Mouse (Mus musculus) frontal cortex, adult 2 months (tissue): ENCODE data around the gene Padi2. TPM values are rescaled to one million over a fixed set of nuclear protein-coding genes. Genes with fewer than 3 reads are reported as not detected.
A peak's percentile ranks its signal among the peaks of the same experiment; 100 is the strongest.

ENCODE experiments used
- DNase-seq, 2 experiments: peaks; one replicate each; pipeline ENCODE4 v3.0.0; 2022; ENCODE audit warnings: low spot score in 1 of 2; ENCODE audit errors: extremely low spot score in 1 of 2
- polyA plus RNA-seq: library from polyadenylated mRNA; depleted of rRNA; stranded (reverse); fragments of >200 nt; gene quantifications from 2 replicates; pipeline ENCODE4 v1.2.3, GENCODE M21; 2012; rRNA removed

Padi2 gene
- polyA plus RNA-seq, 1 experiment, result 13.0 TPM

DNA sequence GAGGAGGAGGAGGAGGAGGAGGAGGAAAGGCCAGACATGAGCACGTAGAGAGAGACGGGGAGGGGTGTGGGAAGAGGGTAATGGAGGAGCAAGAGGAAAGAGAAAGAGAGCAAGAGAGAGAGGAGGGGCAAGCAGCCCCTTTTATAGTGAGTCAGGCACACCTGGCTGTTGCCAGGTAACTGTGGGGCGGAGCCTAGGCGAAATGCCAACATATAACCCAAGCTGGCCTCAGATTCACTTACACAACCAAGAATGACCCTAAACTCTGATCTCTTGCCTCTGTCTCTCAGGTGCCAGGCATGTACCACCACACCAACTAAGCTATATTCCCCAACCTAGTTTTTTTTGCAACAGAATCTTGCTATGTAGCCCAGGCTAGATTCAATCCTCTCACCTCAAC lies 76.7 kb downstream of the Padi2 start:
- DNase-seq, result no peak

DNA sequence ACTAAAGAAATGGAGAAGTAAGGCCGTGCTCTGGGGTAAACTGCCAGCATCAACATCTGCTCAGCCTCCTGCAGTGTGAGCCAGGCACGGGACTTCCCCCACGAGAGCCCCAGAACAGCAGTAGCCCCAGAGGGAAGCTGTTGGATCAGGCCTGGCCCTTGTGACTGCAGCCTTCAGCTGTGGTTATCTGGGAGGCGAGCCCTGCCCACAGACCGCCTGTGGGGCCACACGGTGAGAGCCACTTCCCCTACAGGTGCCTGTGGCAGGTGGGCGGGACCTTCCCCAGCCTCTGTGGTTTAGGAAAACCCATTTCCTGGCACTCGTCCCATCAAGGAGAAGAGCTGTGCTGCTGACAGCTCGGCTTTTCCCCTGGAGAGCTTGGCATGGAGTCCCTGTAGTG lies 77.3 kb downstream of the Padi2 start:
- peak in 1 of 2 experiments; percentile 51 for DNase-seq

DNA sequence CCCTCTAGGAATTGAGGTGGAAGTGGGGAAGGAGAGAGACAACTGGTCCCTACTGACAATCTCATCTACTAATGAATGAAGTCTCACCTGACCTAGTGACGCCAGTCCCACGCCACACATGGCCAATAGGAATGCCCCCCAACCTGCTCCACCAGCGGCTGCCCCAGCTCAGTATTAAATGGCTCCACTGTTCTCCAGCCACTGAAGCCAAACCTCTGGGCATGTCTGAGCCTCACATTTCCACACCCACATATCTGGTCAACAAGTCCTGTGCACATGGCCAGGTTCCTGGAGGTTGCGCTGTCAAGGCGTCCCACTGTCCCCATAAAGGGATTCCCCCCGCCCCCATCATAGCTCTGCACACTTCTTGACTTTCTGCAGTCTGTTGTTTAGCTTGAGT lies 78.4 kb downstream of the Padi2 start:
- no peak for DNase-seq

DNA sequence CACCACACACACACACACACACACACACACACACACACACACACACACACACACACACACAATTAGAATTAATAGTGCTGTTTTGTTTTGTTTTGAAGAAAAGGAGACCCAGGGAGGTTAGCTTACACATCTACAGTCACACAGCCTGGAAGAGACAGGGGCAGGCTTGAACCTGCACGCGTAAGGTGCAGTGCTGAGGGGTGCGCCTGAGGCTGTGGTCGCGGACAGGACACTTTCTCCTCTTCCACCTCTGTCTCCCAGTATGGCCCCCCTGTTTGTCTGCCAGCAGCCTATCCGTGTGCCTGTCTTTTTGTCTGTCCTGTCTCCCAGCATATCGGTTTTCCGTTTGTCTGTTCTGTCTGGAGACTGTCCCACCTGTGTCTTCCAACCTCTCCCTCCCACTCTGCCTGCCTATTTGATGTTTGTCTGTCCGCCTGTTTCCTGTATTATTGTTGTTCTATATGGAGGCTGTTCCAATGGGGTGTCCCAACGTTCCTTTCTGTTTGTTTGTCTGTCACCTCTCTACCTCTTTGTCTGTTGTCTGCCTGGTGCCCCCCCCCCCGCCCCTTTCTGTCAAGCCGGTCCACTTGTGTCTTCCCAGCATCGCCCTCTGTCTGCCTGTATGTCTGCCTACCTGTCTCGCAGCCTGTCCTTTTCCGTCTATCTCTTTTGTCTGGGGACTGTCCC lies 80.0 kb downstream of the Padi2 start:
- DNase-seq, result no peak

DNA sequence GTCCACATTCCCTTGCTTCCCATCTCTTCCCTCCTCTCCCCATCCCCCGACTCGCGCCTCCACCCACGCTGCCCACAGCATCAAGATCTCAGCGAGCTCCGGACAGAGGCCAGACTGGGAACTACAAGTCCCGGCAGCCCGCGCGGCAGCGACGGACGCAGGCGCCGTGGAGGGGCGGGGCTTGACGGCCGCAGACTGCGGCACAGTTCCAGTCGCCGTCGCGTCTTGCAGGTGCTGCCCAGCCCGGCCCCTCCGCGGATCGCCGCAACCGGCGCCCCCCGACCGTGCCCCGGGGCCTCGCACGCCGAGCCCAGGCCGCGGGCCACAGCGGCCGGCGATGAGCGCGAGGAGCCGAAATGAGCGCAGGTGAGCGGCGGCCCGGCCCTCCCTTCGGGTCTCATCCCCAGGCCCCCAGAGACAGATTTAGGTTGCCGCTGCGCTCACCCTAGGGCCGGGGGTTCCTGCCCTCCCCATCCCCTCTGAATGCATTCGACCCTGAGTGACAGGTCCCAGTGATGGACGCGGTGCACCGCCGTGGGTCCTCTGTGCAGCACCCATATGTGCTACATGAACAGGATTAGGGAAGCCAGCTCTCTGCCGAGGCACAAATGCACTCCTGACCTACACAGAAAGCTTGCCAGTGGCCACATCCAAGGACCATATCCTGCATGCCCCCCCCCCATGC lies 80.7 kb downstream of the Padi2 start, which contains the start of gene Atp13a2:
TSS of gene Atp13a2 (plus strand) at position 163 of the 685 bp plus-strand sequence.
- DNase-seq, result peak; percentile 84 to 95

DNA sequence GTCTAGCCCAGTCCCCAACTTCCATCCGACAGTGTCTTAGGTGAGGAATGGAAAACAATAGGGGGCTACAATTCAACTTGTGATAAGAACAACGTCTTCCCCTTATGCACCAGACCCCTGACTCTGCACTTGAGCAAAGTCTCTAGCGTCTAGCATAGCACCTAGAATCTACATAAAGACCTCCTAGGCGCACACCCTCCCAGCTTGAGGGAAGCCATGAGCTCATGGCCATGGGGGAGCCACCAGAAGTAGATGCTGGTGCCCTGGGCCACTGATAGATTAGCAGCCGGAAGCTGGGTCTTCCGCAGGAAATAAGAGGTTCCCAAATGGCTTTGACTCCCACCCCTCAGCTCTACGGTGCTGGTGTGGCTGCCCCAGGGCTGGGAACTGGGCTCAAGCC lies 81.3 kb downstream of the Padi2 start:
- DNase-seq, result no peak

DNA sequence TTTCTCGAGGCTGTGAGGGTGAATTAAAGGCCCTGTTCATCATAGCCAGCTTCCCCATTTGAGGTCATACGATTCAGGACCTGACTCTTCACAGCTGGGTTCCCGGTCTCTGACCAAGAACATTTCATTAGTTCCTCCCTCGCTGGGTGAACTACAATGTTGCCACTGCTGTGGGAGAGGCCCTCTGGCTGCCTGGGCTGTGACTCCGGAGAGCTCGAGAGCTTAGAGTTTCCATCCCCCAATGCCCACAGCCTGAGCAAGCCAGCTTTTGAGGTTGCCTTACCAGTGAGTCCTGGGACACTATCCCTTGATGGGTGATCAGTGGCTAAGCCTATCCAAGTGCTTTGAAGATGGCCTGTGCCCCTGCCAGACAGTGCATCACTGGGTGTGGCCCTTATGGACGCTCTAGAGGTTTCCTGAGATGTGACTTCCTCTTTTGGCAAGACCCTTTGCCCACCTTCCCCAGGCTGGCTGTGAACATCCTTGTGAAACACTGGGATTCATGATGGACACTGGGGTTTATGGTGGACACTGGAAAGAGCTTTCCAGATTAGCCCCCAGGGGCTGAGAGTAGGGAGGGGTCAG lies 82.7 kb downstream of the Padi2 start:
- no peak for DNase-seq

DNA sequence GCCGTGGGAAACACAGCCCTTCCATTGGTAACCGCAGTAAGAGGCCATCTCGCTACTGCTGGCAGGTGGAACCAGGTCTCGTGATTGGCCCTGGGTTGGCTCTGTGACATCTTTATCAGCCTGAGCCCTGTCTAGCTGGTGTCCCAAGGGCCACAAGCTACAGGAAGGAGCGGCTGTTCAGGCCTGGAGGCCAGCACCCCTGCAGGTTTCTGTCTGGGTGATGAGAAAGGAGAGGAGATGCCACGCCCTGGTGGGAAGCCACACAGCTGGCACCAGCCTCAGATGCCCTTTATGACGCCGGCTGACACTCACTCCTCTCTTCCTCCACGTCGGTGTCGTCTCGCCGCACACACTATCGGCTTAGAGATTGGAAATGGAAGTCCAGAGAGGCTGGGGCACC lies 83.3 kb downstream of the Padi2 start:
- no peak for DNase-seq

DNA sequence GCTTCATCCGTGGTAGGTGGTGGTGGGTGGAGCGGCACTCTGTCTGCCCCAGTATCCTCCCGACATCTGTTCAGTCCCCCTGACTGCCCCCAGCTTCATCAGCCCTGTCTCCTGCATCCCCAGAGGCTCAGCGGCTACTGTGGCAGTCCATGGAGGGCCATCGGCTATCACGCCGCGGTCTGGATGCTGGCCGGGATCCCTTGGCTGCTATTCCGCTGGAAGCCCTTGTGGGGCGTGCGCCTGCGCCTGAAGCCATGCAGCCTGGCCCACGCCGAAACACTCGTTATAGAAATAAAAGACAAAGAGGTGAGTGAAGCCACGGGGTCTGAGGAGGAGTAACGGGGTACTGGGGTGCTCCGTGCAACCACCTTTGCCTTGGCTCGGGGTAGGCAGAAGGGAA lies 86.1 kb downstream of the Padi2 start:
- no peak for DNase-seq

DNA sequence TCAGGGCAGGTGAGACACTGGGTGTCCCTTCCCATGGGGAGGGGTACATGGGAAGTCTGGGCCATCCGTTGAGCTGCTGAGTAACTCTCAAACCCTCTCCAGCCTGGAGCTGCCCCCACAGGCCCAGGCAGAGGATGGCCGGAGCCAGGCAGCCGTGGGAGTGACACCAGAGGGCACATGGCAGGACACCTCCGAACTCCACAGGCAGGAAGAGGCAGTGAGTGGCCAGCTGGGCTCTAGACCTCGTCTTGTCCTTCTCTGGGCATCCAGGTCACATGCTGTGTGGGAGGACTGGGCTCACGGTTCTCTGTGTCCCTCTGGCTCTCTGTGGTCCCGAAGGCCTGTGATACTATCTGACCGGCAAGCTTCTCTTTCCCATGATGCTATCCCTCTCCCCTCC lies 87.7 kb downstream of the Padi2 start:
- no peak for DNase-seq

DNA sequence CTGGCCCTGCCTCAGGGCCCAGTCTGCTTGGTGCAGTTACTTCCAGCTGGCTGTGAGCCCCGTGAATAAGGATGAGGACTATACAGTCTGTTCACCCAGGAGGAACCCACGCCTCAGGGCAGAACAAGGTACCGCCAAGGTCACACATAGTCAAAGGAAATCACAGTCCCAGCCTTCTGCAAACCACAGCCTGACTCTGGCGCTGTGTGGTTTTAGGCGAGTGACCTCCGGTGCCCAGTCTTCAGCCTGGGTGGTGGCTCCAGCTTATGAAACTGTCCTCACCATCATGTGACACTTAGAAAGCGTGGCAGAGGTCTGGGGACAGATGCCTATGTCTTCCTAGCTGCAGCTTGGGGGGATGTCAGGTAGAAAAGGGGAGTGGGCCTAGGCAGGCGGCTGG lies 89.7 kb downstream of the Padi2 start:
- no peak for DNase-seq

DNA sequence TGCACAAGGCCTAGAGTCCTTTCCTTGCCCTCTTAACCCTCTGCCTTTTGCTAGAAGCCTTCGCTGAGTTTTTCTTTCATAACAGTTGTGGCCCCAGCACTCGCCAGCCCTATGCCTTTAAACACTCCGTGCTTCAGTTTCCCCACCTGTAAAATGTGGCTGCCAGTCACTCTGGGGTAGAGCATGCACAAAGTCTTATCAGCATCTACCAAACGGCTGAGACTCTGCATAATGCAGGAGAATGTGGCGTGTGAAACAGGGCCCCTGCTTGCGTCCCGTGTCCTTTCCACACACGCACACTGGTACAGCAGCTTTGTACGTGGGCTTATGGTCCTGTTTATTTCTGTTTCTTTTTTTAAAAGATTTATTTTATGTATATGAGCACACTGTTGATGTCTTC lies 90.7 kb downstream of the Padi2 start:
- no peak for DNase-seq

Other genes with a start within 250 kb of the Padi2 start
- 28.9 and 29.2 TPM in 2 replicates for gene Arhgef10l, start 240.3 kb upstream of the Padi2 start, polyA plus RNA-seq
- 46.3 and 49.8 TPM in 2 replicates for gene Rcc2, start 205.8 kb upstream of the Padi2 start, polyA plus RNA-seq
- gene Padi6, start 163.7 kb upstream of the Padi2 start, polyA plus RNA-seq, result 0.97 and 1.2 TPM in 2 replicates
- gene Padi4, start 132.1 kb upstream of the Padi2 start, polyA plus RNA-seq, result 0.04 TPM in 2 replicates
- gene Padi3, start 95.7 kb upstream of the Padi2 start, polyA plus RNA-seq, result 0.14 and 0.23 TPM in 2 replicates
- 0.48 and 0.76 TPM in 2 replicates for gene Padi1, start 60.6 kb upstream of the Padi2 start, polyA plus RNA-seq
- gene Sdhb, start 54.9 kb downstream of the Padi2 start, polyA plus RNA-seq, result 282 and 283 TPM in 2 replicates
- 176 and 177 TPM in 2 replicates for gene Atp13a2, start 80.5 kb downstream of the Padi2 start, polyA plus RNA-seq
- gene Mfap2, start 104.1 kb downstream of the Padi2 start, polyA plus RNA-seq, result 8.8 and 9.5 TPM in 2 replicates
- 70.4 and 80.2 TPM in 2 replicates for gene Crocc, start 154.2 kb downstream of the Padi2 start, polyA plus RNA-seq
- gene Necap2, start 172.0 kb downstream of the Padi2 start, polyA plus RNA-seq, result 55.7 and 60.3 TPM in 2 replicates
- 0.36 and 0.50 TPM in 2 replicates for gene Spata21, start 182.0 kb downstream of the Padi2 start, polyA plus RNA-seq
- gene Szrd1, start 233.4 kb downstream of the Padi2 start, polyA plus RNA-seq, result 22.3 and 23.0 TPM in 2 replicates
- gene Fbxo42, start 241.6 kb downstream of the Padi2 start, polyA plus RNA-seq, result 20.9 and 21.0 TPM in 2 replicates